Mouse (Mus musculus): ENCODE results near the gene Ptger3. TPM values are rescaled to one million over a fixed set of nuclear protein-coding genes. Genes with fewer than 3 reads are reported as not detected.

Ptger3 gene
- polyA plus RNA-seq, 1 experiment = 9.2 TPM

GRCm38 (mm10) chr3:157549758-157550600 lies 16.7 kb upstream of the Ptger3 start:
- TF ChIP-seq CTCF (IDR thresholded peaks at IDR 0.05; ENCODE audit: low read depth, low read length) = no peak
- TF ChIP-seq POLR2A (IDR thresholded peaks at IDR 0.05; ENCODE audit: borderline replicate concordance, low read depth, low read length) = no peak
- no peak overlapping the region for H3K4me3 ChIP-seq (ENCODE audit: insufficient read depth, low read length)
- no peaks in the 10 kb centered on the region for H3K4me1 ChIP-seq (ENCODE audit: control insufficient read depth, insufficient read depth, low read length)
- no peak overlapping the region for H3K27ac ChIP-seq (ENCODE audit: insufficient read depth, low read depth, low read length)

GRCm38 (mm10) chr3:157565196-157565595 lies 1.5 kb upstream of the Ptger3 start:
- Histone ChIP-seq H3K27ac (ENCODE audit: insufficient read depth, low read depth, low read length) (no peak overlapping the region), H3K4me3 (ENCODE audit: insufficient read depth, low read length) (no peak overlapping the region), H3K4me1 (ENCODE audit: control insufficient read depth, insufficient read depth, low read length) (peaks cover 4% of the 10 kb centered on the region)
- TF ChIP-seq CTCF (IDR thresholded peaks at IDR 0.05; ENCODE audit: low read depth, low read length) = no peak
- TF ChIP-seq POLR2A (IDR thresholded peaks at IDR 0.05; ENCODE audit: borderline replicate concordance, low read depth, low read length) = no peak

GRCm38 (mm10) chr3:157567566-157568132 lies 957 bp downstream of the Ptger3 start:
- Histone ChIP-seq H3K27ac (ENCODE audit: insufficient read depth, low read depth, low read length) (no peak overlapping the region), H3K4me1 (ENCODE audit: control insufficient read depth, insufficient read depth, low read length) (peaks cover 13% of the 10 kb centered on the region), H3K4me3 (ENCODE audit: insufficient read depth, low read length) (peak overlapping the region; percentile 76)
- TF ChIP-seq CTCF (IDR thresholded peaks at IDR 0.05; ENCODE audit: low read depth, low read length) (no peak), POLR2A (IDR thresholded peaks at IDR 0.05; ENCODE audit: borderline replicate concordance, low read depth, low read length) (no peak)

- Histone ChIP-seq H3K4me3 (ENCODE audit: insufficient read depth, low read length) (peak overlapping the region; percentile 4; the same call in 1 of the 2 replicates), H3K4me1 (ENCODE audit: control insufficient read depth, insufficient read depth, low read length) (peaks cover 37% of the 10 kb centered on the region), H3K27ac (ENCODE audit: insufficient read depth, low read depth, low read length) (no peak overlapping the region)
- TF ChIP-seq CTCF (IDR thresholded peaks at IDR 0.05; ENCODE audit: low read depth, low read length) (no peak), POLR2A (IDR thresholded peaks at IDR 0.05; ENCODE audit: borderline replicate concordance, low read depth, low read length) (no peak)
Measured at GRCm38 (mm10) chr3:157572011-157572410, 5.3 kb downstream of the Ptger3 start.

- peak overlapping the region; percentile 10 for H3K4me3 ChIP-seq (ENCODE audit: insufficient read depth, low read length)
- peaks cover 57% of the 10 kb centered on the region for H3K4me1 ChIP-seq (ENCODE audit: control insufficient read depth, insufficient read depth, low read length)
- TF ChIP-seq POLR2A (IDR thresholded peaks at IDR 0.05; ENCODE audit: borderline replicate concordance, low read depth, low read length) (no peak), CTCF (IDR thresholded peaks at IDR 0.05; ENCODE audit: low read depth, low read length) (no peak)
- peak overlapping the region; percentile 80 for H3K27ac ChIP-seq (ENCODE audit: insufficient read depth, low read depth, low read length)
Measured at GRCm38 (mm10) chr3:157575441-157576342, 9.0 kb downstream of the Ptger3 start.

GRCm38 (mm10) chr3:157576343-157576722 lies 9.6 kb downstream of the Ptger3 start:
- no peak for TF ChIP-seq CTCF (IDR thresholded peaks at IDR 0.05; ENCODE audit: low read depth, low read length)
- no peak for TF ChIP-seq POLR2A (IDR thresholded peaks at IDR 0.05; ENCODE audit: borderline replicate concordance, low read depth, low read length)
- Histone ChIP-seq H3K27ac (ENCODE audit: insufficient read depth, low read depth, low read length) (peak overlapping the region; percentile 56), H3K4me1 (ENCODE audit: control insufficient read depth, insufficient read depth, low read length) (peaks cover 57% of the 10 kb centered on the region), H3K4me3 (ENCODE audit: insufficient read depth, low read length) (no peak overlapping the region)

GRCm38 (mm10) chr3:157576862-157577261 lies 10.2 kb downstream of the Ptger3 start:
- Histone ChIP-seq H3K4me1 (ENCODE audit: control insufficient read depth, insufficient read depth, low read length) (peaks cover 57% of the 10 kb centered on the region), H3K4me3 (ENCODE audit: insufficient read depth, low read length) (no peak overlapping the region), H3K27ac (ENCODE audit: insufficient read depth, low read depth, low read length) (peak overlapping the region; percentile 56)
- no peak for TF ChIP-seq POLR2A (IDR thresholded peaks at IDR 0.05; ENCODE audit: borderline replicate concordance, low read depth, low read length)
- TF ChIP-seq CTCF (IDR thresholded peaks at IDR 0.05; ENCODE audit: low read depth, low read length) = no peak

GRCm38 (mm10) chr3:157578469-157579170 lies 11.9 kb downstream of the Ptger3 start:
- TF ChIP-seq CTCF (IDR thresholded peaks at IDR 0.05; ENCODE audit: low read depth, low read length) (no peak), POLR2A (IDR thresholded peaks at IDR 0.05; ENCODE audit: borderline replicate concordance, low read depth, low read length) (no peak)
- Histone ChIP-seq H3K27ac (ENCODE audit: insufficient read depth, low read depth, low read length) (peak overlapping the region; percentile 23; the same call in 1 of the 2 replicates), H3K4me3 (ENCODE audit: insufficient read depth, low read length) (no peak overlapping the region), H3K4me1 (ENCODE audit: control insufficient read depth, insufficient read depth, low read length) (peaks cover 48% of the 10 kb centered on the region)

- TF ChIP-seq CTCF (IDR thresholded peaks at IDR 0.05; ENCODE audit: low read depth, low read length) (no peak), POLR2A (IDR thresholded peaks at IDR 0.05; ENCODE audit: borderline replicate concordance, low read depth, low read length) (no peak)
- no peak overlapping the region for H3K4me3 ChIP-seq (ENCODE audit: insufficient read depth, low read length)
- H3K27ac ChIP-seq (ENCODE audit: insufficient read depth, low read depth, low read length) = no peak overlapping the region
- peaks cover 44% of the 10 kb centered on the region for H3K4me1 ChIP-seq (ENCODE audit: control insufficient read depth, insufficient read depth, low read length)
Measured at GRCm38 (mm10) chr3:157579376-157579775, 12.7 kb downstream of the Ptger3 start.
